Mouse (Mus musculus) kidney, adult 2 months (tissue): ENCODE results near the gene C2cd3.

Experiments
- CTCF ChIP-seq: fragments of 200-500 bp; conservative IDR thresholded peaks from 2 replicates; pipeline ENCODE4 v1.5.1; 2011; ENCODE audit warnings: low read depth, mild to moderate bottlenecking, control low read depth, low read length, moderate library complexity, mixed read lengths; ENCODE audit not compliant: insufficient read depth, insufficient read length
- POLR2A ChIP-seq: fragments of 200-500 bp; IDR thresholded peaks from one replicate; pipeline ENCODE4 v1.6.1; 2011; ENCODE audit warnings: low read depth, low read length, control low read depth

DNA sequence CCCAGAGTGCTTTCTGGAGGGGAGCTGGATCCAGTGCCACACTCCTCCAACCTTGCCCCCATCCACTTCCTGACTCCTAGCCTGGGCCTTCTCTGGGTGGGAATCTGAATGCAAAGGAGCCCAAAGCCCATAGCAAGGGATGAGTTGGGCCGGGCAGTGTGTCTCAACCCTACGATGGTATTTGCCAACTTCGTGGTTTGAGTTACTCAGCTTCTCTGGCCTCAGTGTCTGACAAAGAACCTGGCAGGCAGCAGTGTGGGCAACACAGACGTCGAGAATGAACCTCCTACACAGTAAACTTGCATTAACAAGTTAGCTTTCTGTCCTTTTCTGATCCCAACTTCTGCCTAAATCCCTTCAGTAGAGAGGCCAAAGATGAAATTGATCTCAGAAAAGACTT is 112.5 kb downstream of the C2cd3 start:
- TF ChIP-seq CTCF (no peak), POLR2A (no peak)
